Mouse (Mus musculus): ENCODE measurements around the gene Slc11a1.

The Slc11a1 gene

DNA sequence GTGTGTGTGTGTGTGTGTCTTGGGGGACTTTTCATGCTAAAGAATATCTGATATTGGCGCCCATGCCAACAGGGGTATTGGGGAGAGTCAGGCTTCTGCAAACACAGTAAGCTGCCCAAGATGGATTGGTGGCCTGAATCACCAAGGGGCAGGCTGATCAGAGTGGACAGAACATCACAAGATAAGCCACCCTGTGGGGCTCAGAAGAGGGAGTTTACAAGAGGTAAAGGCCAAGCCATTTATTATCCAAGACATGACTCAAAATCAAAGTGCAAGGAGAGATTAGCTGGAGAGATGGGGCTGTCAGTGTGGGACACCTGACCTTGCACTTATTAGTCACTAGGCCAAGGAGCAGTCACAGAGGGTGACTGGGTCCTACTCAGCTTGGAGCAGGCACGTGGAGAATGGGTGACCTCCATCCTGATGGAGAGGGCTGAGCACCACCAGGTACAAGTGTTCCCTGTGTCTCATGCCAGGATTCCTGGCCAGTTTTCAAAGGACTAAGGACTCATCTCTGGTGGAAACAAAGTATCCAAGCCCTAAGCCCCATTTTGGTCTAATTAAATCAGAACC, 36.8 kb downstream of the Slc11a1 start:
- DNase-seq (ENCODE audit: low spot score): no peak

DNA sequence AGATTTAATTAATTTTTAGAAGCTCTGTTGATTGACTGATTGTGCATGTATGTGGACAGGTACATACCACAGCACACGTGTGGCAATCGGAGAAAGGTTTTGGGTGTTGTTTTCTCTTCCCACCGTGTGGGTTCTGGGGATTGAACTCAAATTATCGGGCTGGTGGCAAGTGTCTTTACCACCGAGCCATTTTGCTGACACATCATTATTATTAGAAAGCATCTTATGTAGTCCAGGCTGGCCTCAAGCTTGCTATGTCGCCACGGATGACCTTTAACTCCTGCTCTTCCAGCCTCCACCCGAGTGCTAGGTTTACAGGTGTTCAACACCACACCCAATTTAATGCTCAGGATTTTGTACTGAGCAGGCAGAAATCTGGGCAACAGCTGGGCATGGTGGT, 37.7 kb downstream of the Slc11a1 start:
- DNase-seq (ENCODE audit: low spot score): no peak

DNA sequence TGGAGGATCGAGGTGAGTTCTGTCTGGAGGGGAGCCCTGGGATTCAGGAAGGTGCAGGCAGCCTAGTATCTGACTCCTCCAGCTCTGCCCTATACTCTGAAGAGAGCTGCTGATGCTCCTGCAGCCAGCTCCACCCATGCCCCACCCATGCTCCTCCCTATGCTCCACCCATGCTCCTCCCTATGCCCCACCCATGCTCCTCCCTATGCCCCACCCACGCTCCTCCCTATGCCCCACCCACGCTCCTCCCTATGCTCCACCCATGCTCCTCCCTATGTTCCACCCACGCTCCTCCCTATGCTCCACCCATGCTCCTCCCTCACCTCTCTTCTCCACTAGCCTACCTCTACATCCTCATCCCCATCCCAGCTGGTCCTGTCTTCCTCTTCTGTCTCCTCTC, 40.1 kb downstream of the Slc11a1 start:
- no peak for DNase-seq (ENCODE audit: low spot score)

DNA sequence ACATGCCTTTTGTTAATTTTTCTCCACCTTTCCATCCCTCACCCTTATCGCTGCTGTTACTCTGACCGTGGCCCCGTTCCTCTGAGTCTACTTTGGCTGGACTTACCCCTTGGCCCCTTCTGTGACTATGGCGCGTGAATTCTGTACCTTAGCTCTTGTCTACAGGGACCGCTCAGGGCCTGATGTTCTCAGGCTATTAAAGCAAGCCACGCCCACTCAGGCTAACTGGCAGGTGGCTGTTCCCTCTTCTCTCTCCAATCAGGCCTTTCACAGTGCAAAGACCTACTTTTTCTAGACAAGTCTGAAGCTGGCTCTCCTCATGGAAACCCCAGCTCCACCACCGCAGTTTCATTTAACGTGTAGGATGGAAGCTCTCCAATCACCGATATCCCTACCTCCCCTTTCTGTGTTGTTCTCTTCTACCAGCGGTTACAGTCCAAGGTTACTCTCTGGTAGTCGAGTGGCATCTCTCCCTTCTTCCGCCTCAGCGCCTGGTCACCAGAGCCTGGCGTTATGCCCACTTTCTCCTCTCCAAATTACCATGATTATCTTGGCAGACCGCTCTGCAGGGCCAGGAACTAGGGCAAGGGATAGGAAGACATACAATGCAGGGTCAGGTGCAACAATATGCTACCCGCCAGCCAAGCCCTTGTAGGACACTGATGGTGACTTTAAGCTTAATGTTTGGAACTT, 43.9 kb downstream of the Slc11a1 start:
- no peak for DNase-seq (ENCODE audit: low spot score)

DNA sequence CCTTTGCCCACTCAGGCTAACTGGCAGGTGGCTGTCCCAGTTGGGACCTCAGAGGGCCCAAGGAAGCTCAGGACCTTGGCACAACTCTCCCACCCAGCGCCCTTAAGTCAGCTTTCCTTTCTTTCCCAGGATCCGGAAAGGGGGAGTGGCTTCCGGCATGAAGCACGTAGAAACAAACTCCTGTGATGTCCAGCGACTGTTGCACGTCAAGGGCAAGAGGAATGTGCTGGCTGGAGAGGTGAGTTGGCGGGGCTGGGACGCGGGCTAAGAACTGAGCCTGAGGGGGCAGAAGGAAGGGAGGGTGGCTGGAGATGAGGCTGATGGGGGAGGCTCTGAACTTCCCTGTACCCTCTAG, 44.4 kb downstream of the Slc11a1 start:
- no peak for DNase-seq (ENCODE audit: low spot score)

DNA sequence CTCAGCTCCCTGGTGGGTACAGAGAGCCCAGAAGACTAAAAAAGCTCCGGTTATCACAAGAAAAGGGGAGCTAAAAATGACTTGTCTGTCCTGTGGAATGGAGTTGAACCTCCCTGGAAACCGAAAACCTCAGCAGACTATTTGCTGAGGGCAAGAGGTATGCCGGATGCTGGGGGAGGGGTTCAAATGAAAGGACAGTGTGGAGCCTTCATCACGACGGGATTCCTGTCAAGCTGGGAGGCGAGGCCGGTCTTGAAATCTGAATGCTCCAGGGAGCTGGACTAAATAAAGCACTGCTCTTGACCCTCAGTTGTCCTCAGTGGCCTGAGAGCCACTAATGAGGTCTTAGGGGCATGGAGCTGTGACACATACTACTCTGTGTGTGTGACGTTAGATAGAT, 48.2 kb downstream of the Slc11a1 start:
- DNase-seq (ENCODE audit: low spot score): no peak

DNA sequence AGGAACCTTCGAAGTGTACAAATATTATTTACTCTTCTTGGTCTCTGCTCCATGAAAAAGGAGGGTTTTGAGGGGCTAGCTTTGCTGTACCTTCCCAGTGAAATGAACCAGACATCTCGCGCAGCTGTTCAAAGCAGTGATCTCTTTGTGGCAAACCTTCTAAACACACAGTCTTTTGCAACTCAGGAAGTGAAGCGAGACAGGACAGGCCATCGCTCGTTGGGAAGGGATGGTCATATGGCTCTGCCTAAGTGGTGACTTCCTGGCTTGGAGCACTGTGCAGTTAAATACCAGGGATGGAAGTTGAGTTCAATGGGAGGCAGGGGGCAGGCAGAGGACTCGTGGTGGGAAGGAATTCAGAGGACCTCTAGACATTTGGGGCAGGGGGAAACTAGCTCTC, 50.9 kb downstream of the Slc11a1 start:
- DNase-seq (ENCODE audit: low spot score): no peak

DNA sequence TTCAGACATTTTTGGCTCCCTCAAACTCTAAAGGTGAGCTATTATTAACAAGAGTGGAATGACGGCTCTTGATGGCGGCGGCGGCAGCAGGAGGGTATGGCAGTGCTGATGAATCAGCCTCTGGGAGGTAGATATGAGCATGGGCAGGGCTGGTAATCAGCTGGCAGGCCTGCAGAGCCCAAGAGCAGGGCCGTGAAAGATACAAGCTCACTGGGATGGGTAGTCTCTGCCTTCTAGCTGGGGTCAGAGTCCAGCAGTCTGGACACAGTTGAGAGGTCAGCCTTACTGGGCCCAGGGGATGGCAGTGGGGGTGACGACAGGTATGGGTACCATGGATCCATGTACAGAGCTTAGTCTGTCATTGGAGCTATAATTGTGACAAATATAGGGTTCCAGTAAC, 58.2 kb downstream of the Slc11a1 start:
- no peak for DNase-seq (ENCODE audit: low spot score)

DNA sequence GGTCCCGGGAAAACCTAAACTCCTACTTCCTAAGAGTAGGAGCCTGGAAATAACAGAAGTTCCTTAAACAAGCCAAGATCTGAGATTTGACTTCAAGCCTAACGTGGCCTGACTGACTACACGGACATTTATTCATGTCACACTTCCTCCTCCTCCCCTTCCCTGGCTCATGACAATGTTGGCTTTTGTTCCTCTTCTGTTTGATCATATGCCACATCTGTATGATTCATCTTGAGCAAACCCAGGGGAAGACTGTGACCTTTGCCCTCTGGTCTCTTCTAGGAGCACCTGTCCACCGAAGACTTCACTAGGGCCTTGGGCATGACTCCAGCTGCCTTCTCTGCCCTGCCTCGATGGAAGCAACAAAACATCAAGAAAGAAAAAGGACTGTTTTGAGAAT, 59.6 kb downstream of the Slc11a1 start:
- DNase-seq (ENCODE audit: low spot score): no peak

DNA sequence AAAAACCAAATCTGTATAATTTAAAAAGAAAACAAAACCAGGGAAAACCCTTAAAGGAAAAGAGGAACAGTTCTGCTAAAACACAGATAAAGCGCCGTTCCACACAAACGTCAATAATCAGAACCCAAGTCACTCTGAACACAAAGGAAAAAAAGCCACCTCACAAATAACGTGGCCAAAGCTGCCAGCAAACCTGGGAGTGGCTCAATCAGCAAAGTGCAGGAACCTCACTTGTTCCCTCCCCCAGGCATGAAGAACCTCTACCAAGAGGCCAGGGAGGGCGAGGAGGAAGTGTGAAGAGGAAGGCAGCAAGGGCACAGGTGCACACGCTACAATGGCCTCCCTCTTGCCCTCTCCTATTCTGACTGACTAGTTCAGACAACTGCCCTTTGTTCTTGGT, 60.6 kb downstream of the Slc11a1 start:
- DNase-seq (ENCODE audit: low spot score): no peak
